Mouse (Mus musculus) limb, embryonic 11.5 days (tissue): ENCODE measurements around the gene Epb41l2. TPM values are rescaled to one million over a fixed set of nuclear protein-coding genes. Genes with fewer than 3 reads are reported as not detected.

Experiments used
- ATAC-seq: fragments of 200-750 bp; cut with Nextera tagmentation; 2 replicates; pipeline ENCODE4 v1.8.0; 2017; ENCODE audit warnings: low read depth; ENCODE audit not compliant: insufficient number of reproducible peaks, low FRiP score, low TSS enrichment
- DNase-seq: peaks from one replicate; pipeline ENCODE4 v3.0.0-alpha.2; 2015; ENCODE audit warnings: low spot score
- H3K27ac ChIP-seq: fragments of 300-500 bp; sonication (generic); replicated peaks from 2 replicates; pipeline ENCODE4 v1.5.1; 2014; ENCODE audit warnings: low read depth, mild to moderate bottlenecking, low read length
- H3K27me3 ChIP-seq: fragments of 300-500 bp; sonication (generic); 2 replicates; pipeline ENCODE4 v1.6.1; 2014; ENCODE audit warnings: mild to moderate bottlenecking, low read length, mixed read lengths; ENCODE audit not compliant: control insufficient read depth, insufficient read depth
- H3K36me3 ChIP-seq: fragments of 300-500 bp; sonication (generic); 2 replicates; pipeline ENCODE4 v1.6.1; 2014; ENCODE audit warnings: mild to moderate bottlenecking, low read length, moderate library complexity, mixed read lengths; ENCODE audit not compliant: control insufficient read depth, insufficient read depth
- H3K4me1 ChIP-seq: fragments of 300-500 bp; sonication (generic); 2 replicates; pipeline ENCODE4 v1.6.1; 2014; ENCODE audit warnings: low read length, mixed read lengths; ENCODE audit not compliant: control insufficient read depth, insufficient read depth
- H3K4me2 ChIP-seq: fragments of 300-500 bp; sonication (generic); 2 replicates; pipeline ENCODE4 v1.6.1; 2014; ENCODE audit warnings: low read depth, mild to moderate bottlenecking, moderate library complexity; ENCODE audit not compliant: severe bottlenecking
- H3K4me3 ChIP-seq: fragments of 300-500 bp; sonication (generic); 2 replicates; pipeline ENCODE4 v1.5.1; 2014; ENCODE audit warnings: low read depth, low read length
- H3K9ac ChIP-seq: fragments of 300-500 bp; sonication (generic); 2 replicates; pipeline ENCODE4 v1.6.1; 2014; ENCODE audit warnings: mild to moderate bottlenecking, low read length
- H3K9me3 ChIP-seq: fragments of 300-500 bp; sonication (generic); 2 replicates; pipeline ENCODE4 v1.6.1; 2016; ENCODE audit warnings: low read length; ENCODE audit not compliant: control insufficient read depth
- WGBS: fragments of 180-500 bp; shearing (Covaris S2); extraction: QIAGEN DNeasy Blood & Tissue Kit; methylation state at CpG from one replicate; pipeline ENCODE4 v1.1.7; 2014; 5-methylcytosine and 5-hydroxymethylcytosine counted together
- polyA plus RNA-seq: library from polyadenylated mRNA; unstranded; fragments of >200 nt; fragmentation: Nextera tagmentation; extraction: Ambion mirVana; gene quantifications from 2 replicates; pipeline ENCODE4 v1.2.1, GENCODE M21; 2014

Epb41l2 gene
- polyA plus RNA-seq, 1 experiment from 2014 or later: 91.6 TPM

DNA sequence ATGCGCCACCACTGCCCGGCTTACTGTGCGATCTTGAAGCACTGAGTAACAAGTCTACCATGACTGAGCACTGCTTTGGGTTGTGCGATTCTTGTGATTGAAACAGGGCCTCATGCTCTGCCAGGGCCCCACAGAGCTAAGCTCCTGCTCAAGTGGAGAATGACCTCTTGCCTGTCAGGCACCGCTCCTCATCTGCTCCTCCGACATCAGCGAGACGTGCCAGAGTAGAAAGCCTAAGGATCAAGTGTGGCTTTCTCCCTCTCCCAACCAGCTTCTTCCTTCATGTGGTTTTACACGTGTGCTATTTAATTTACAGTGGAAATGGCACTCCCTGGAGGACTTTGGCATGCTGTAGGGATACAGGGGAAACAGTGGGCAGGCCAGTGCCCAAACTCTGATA lies 10.1 kb downstream of the Epb41l2 start:
- DNase-seq: no peak
- H3K27me3 ChIP-seq: no peaks in the 10 kb centered on the region
- WGBS: 82% methylated on average over 9 of the region's 9 CpGs
- no peak overlapping the region for H3K27ac ChIP-seq
- no peak overlapping the region for H3K4me3 ChIP-seq
- H3K9ac ChIP-seq: no peak overlapping the region
- H3K36me3 ChIP-seq: no peaks in the 10 kb centered on the region; the same call in 1 of the 2 replicates
- H3K9me3 ChIP-seq: no peaks in the 10 kb centered on the region
- no peak for ATAC-seq
- H3K4me2 ChIP-seq: no peak overlapping the region
- peaks cover 50% of the 10 kb centered on the region for H3K4me1 ChIP-seq

DNA sequence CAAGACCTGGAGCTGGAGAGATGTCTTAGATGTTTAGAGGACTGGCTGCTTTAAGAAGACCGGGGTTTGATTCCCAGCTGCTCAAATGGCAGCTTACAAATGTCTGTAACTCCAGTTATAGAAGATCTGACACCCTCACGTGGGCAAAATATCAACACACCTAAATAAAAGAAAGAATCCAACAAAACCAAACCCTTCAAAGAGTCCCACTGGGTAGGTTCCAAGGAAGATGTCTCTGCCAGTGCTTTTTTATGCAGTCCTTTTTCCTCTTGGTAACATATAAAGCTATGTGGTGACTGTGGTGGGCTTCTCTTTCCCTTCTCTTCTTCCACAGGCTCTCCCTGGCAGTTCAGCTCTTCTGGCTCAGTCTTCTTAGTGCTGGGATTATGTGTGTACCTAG lies 11.7 kb downstream of the Epb41l2 start:
- H3K27me3 ChIP-seq: no peaks in the 10 kb centered on the region
- H3K4me1 ChIP-seq: peaks cover 54% of the 10 kb centered on the region
- WGBS: 32% methylated on average over 2 of the region's 2 CpGs
- H3K9ac ChIP-seq: 0 out of 2 replicates have a peak overlapping the region, but pooled peaks have one; percentile 30
- peak overlapping the region; percentile 87 for H3K27ac ChIP-seq
- no peaks in the 10 kb centered on the region for H3K9me3 ChIP-seq
- no peak overlapping the region for H3K4me3 ChIP-seq
- peak overlapping the region; percentile 20; the same call in 1 of the 2 replicates for H3K4me2 ChIP-seq
- DNase-seq (no peak), ATAC-seq (no peak)
- no peaks in the 10 kb centered on the region; the same call in 1 of the 2 replicates for H3K36me3 ChIP-seq

- Histone ChIP-seq H3K4me3 (no peak overlapping the region), H3K27me3 (no peaks in the 10 kb centered on the region), H3K9me3 (no peaks in the 10 kb centered on the region), H3K4me1 (peaks cover 49% of the 10 kb centered on the region), H3K9ac (no peak overlapping the region), H3K36me3 (no peaks in the 10 kb centered on the region; the same call in 1 of the 2 replicates), H3K27ac (peak overlapping the region; percentile 87), H3K4me2 (peak overlapping the region; percentile 25)
- DNase-seq (peak; percentile 58), ATAC-seq (peak; percentile 52; the same call in 1 of the 2 replicates)
- 3% methylated on average over 3 of the region's 3 CpGs for WGBS
These were observed 12.3 kb downstream of the Epb41l2 start for GRCm38 (mm10) chr10:25371915-25372371.

GRCm38 (mm10) chr10:25372510-25373148 lies 13.0 kb downstream of the Epb41l2 start:
- Histone ChIP-seq H3K27ac (peak overlapping the region; percentile 87), H3K9ac (peak overlapping the region; percentile 30; the same call in 1 of the 2 replicates), H3K36me3 (peaks cover 5% of the 10 kb centered on the region; the same call in 1 of the 2 replicates), H3K27me3 (no peaks in the 10 kb centered on the region), H3K9me3 (no peaks in the 10 kb centered on the region), H3K4me1 (peaks cover 48% of the 10 kb centered on the region), H3K4me2 (no peak overlapping the region; the same call in 1 of the 2 replicates), H3K4me3 (no peak overlapping the region)
- whole genome bisulfite sequencing: 13% methylated on average over 10 of the region's 10 CpGs
- ATAC-seq (peak; percentile 62; the same call in 1 of the 2 replicates), DNase-seq (peak; percentile 76)

DNA sequence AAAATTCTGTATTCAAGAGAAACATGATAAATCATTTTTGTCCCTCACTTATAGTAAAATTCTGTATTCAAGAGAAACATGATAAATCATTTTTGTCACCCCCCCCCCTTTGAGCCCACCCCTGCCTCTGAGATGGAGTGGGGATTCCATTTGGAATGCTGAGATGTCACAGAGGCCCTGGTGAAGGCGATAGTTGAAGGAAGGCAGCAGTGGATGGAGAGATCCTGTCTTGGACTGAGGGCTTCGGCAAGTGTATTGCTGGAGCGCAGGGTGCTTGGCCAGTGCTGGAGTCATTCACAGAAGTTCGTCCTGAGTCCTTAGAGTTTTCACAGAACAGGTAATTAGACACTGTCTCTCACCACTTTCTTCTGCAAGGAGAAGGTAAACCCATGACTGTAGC lies 15.4 kb downstream of the Epb41l2 start:
- H3K4me2 ChIP-seq: no peak overlapping the region
- no peaks in the 10 kb centered on the region for H3K27me3 ChIP-seq
- no peaks in the 10 kb centered on the region for H3K9me3 ChIP-seq
- no peak overlapping the region for H3K4me3 ChIP-seq
- 67% methylated on average over 4 of the region's 4 CpGs for WGBS
- no peak overlapping the region for H3K9ac ChIP-seq
- no peak for DNase-seq
- H3K4me1 ChIP-seq: peaks cover 42% of the 10 kb centered on the region
- ATAC-seq: no peak
- H3K36me3 ChIP-seq: peaks cover 6% of the 10 kb centered on the region
- no peak overlapping the region; the same call in 1 of the 2 replicates for H3K27ac ChIP-seq

DNA sequence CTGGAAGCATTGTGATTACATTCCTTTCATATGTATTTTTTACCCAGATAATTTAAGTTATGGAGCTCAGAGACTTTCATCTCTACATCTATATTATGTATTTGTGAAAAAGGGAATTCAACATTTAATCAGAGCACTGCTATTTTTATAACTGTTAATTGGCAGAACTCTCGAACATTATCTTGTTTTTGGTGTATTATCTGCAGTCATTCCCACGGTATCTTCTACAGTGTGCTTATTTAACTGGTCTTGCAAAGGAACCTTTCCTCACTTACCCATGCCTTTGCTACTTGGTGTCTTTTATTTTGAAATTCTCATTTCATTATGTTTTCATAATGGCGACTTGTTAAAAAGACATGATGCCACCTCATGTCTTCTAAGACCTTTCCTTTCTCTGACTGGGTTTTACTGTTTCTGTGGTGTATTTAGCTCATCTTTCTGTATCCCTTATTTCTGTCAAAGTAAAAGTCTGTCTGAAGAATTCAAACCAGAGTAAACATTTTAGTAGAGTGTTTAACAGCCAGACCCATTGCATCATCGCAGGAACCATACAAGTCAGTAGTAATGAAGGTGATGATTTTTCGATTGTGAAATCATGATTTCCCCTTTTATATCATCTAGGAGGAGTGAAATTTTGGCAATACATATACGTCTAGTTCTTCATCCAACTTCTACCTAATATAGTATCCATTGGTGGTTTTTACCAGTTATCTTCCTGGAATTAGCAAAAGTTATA lies 21.3 kb downstream of the Epb41l2 start:
- Histone ChIP-seq H3K36me3 (peaks cover 6% of the 10 kb centered on the region), H3K9ac (no peak overlapping the region), H3K27ac (no peak overlapping the region), H3K9me3 (no peaks in the 10 kb centered on the region), H3K4me2 (no peak overlapping the region), H3K4me1 (peaks cover 16% of the 10 kb centered on the region), H3K4me3 (no peak overlapping the region), H3K27me3 (no peaks in the 10 kb centered on the region)
- no peak for ATAC-seq
- WGBS: 95% methylated on average over 6 of the region's 6 CpGs
- no peak for DNase-seq

DNA sequence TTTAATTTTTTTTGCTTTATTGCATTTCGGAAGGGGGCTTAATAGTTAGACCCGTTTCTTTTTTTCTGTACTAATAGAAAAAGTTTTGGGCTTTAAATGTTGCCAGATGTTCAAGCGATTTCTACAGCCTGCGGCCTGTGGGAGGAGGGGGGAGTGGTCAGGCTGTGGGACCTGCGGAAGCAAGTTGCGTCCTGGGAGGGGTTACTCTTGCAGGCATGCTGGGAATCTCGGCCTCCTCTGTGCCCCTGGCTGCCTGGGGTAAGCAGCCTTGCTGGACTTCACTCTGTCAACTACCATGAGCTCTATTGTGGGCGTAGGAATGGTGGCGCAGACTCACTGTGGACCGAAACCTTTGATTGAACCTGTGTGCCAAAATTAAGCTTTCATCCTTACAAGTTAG lies 22.4 kb downstream of the Epb41l2 start:
- Histone ChIP-seq H3K27ac (peak overlapping the region; percentile 69), H3K4me1 (peaks cover 26% of the 10 kb centered on the region), H3K9me3 (no peaks in the 10 kb centered on the region), H3K27me3 (no peaks in the 10 kb centered on the region), H3K36me3 (peaks cover 6% of the 10 kb centered on the region), H3K9ac (no peak overlapping the region), H3K4me3 (no peak overlapping the region), H3K4me2 (no peak overlapping the region)
- DNase-seq (peak; percentile 80), ATAC-seq (peak; percentile 70; the same call in 1 of the 2 replicates)
- 21% methylated on average over 10 of the region's 10 CpGs for WGBS

GRCm38 (mm10) chr10:25383171-25383570 lies 23.6 kb downstream of the Epb41l2 start:
- H3K4me1 ChIP-seq: peaks cover 29% of the 10 kb centered on the region
- no peak overlapping the region for H3K9ac ChIP-seq
- H3K27me3 ChIP-seq: no peaks in the 10 kb centered on the region
- no peaks in the 10 kb centered on the region; the same call in 1 of the 2 replicates for H3K36me3 ChIP-seq
- no peak for ATAC-seq
- no peaks in the 10 kb centered on the region for H3K9me3 ChIP-seq
- DNase-seq: no peak
- peak overlapping the region; percentile 30 for H3K27ac ChIP-seq
- no peak overlapping the region for H3K4me2 ChIP-seq
- no peak overlapping the region for H3K4me3 ChIP-seq
- 75% methylated on average over 5 of the region's 5 CpGs for WGBS
